Mouse (Mus musculus) cerebellum, adult 11 months (tissue): ENCODE data around the gene F830045P16Rik.
"Not testable (repeated sequence)": the region's sequence is repeated elsewhere in the genome, so short reads cannot be mapped to it uniquely, and the experiment has no call there.

Experiments
- DNase-seq: peaks from one replicate; pipeline ENCODE4 v3.0.0; 2022

The F830045P16Rik gene

GRCm38 (mm10) chr2:129483150-129483549 is 53.3 kb downstream of the F830045P16Rik start:
- DNase-seq: no peak

- no peak for DNase-seq
Observed at GRCm38 (mm10) chr2:129471905-129472304, 64.5 kb downstream of the F830045P16Rik start.

- DNase-seq: no peak
Observed at GRCm38 (mm10) chr2:129470839-129471238, 65.6 kb downstream of the F830045P16Rik start.

GRCm38 (mm10) chr2:129438772-129439171 is 97.6 kb downstream of the F830045P16Rik start:
- not testable (repeated sequence) for DNase-seq

GRCm38 (mm10) chr2:129435154-129435553 is 101.2 kb downstream of the F830045P16Rik start:
- no peak for DNase-seq

- no peak for DNase-seq
Observed at GRCm38 (mm10) chr2:129423741-129424140, 112.7 kb downstream of the F830045P16Rik start.

GRCm38 (mm10) chr2:129420897-129421561 is 115.4 kb downstream of the F830045P16Rik start:
- DNase-seq: peak; percentile 32

- DNase-seq: no peak
Observed at GRCm38 (mm10) chr2:129419361-129419880, 117.0 kb downstream of the F830045P16Rik start.

GRCm38 (mm10) chr2:129414593-129414992 is 121.8 kb downstream of the F830045P16Rik start:
- DNase-seq: no peak

GRCm38 (mm10) chr2:129413488-129413887 is 122.9 kb downstream of the F830045P16Rik start:
- no peak for DNase-seq

GRCm38 (mm10) chr2:129411651-129412050 is 124.8 kb downstream of the F830045P16Rik start:
- DNase-seq: no peak

- DNase-seq: no peak
Observed at GRCm38 (mm10) chr2:129410344-129410743, 126.1 kb downstream of the F830045P16Rik start.

- DNase-seq: peak; percentile 54
Observed at GRCm38 (mm10) chr2:129408476-129408875, 127.9 kb downstream of the F830045P16Rik start.
